Mouse (Mus musculus) MEL (cell line): Measurements from ENCODE around the gene Gm28557. TPM values are rescaled to one million over a fixed set of nuclear protein-coding genes. Genes with fewer than 3 reads are reported as not detected.

ENCODE experiments used
- DNase-seq: peaks from one replicate; pipeline ENCODE4 v3.0.0; 2011; ENCODE audit warnings: low read depth, low spot score
- H3K27ac ChIP-seq: 2 replicates; pipeline ENCODE4 v1.5.1; 2012; ENCODE audit warnings: low read depth, mild to moderate bottlenecking, control low read depth, low read length, moderate library complexity; ENCODE audit not compliant: control insufficient read depth
- H3K27me3 ChIP-seq, 2 experiments: fragments of 150-350 bp in 1 of 2; sonication (generic) in 1 of 2; 2 replicates each; pipeline ENCODE4 v1.6.1; 2012; ENCODE audit warnings: low read length in 2 of 2, mild to moderate bottlenecking in 2 of 2, improper control_type of control experiment in 1 of 2, moderate library complexity in 1 of 2; ENCODE audit not compliant: insufficient read depth in 2 of 2, control insufficient read depth in 1 of 2
- H3K36me3 ChIP-seq, 2 experiments: 2 replicates each; pipeline ENCODE4 v1.6.1; 2012 to 2014; ENCODE audit warnings: low read length in 2 of 2, improper control_type of control experiment in 1 of 2, inconsistent platforms in 1 of 2, mild to moderate bottlenecking in 1 of 2; ENCODE audit not compliant: insufficient read depth in 2 of 2, control insufficient read depth in 1 of 2
- H3K4me1 ChIP-seq, 2 experiments: fragments of 150-350 bp in 1 of 2; sonication (generic) in 1 of 2; 2 replicates each; pipeline ENCODE4 v1.6.1; 2012; ENCODE audit warnings: low read length in 2 of 2, improper control_type of control experiment in 1 of 2, mild to moderate bottlenecking in 1 of 2; ENCODE audit not compliant: insufficient read depth in 2 of 2, control insufficient read depth in 1 of 2
- H3K4me3 ChIP-seq, 2 experiments: fragments of 150-350 bp in 1 of 2; sonication (generic) in 1 of 2; 2 replicates each; pipeline ENCODE4 v1.5.1; 2012; ENCODE audit warnings: low read depth in 2 of 2, low read length in 2 of 2, mild to moderate bottlenecking in 2 of 2, moderate library complexity in 2 of 2, control low read depth in 1 of 2, improper control_type of control experiment in 1 of 2; ENCODE audit not compliant: control insufficient read depth in 1 of 2, insufficient read depth in 1 of 2
- H3K79me2 ChIP-seq: 2 replicates; pipeline ENCODE4 v1.6.1; 2012; ENCODE audit warnings: mild to moderate bottlenecking, low read length, moderate library complexity; ENCODE audit not compliant: control insufficient read depth, poor library complexity, insufficient read depth
- H3K9ac ChIP-seq: 2 replicates; pipeline ENCODE4 v1.6.1; 2012; ENCODE audit warnings: low read depth, mild to moderate bottlenecking, control low read depth, low read length, moderate library complexity; ENCODE audit not compliant: control insufficient read depth, poor library complexity, severe bottlenecking
- H3K9me3 ChIP-seq: fragments of 150-350 bp; sonication (generic); replicated peaks from 2 replicates; pipeline ENCODE4 v1.6.1; 2012; ENCODE audit warnings: mild to moderate bottlenecking, low read length, improper control_type of control experiment, moderate library complexity; ENCODE audit not compliant: insufficient read depth
- BHLHE40 ChIP-seq: IDR thresholded peaks from 2 replicates; pipeline ENCODE4 v1.6.1; 2012; ENCODE audit warnings: low read depth, mild to moderate bottlenecking, inconsistent platforms, low read length, improper control_type of control experiment, borderline replicate concordance
- E2F4 ChIP-seq: IDR thresholded peaks from 2 replicates; pipeline ENCODE4 v1.6.1; 2011; ENCODE audit warnings: low read depth, low read length, improper control_type of control experiment, borderline replicate concordance
- EP300 ChIP-seq, 2 experiments: IDR thresholded peaks; 2 replicates each; pipeline ENCODE4 v1.6.1; 2011; ENCODE audit warnings: improper control_type of control experiment in 2 of 2, low read length in 2 of 2, low read depth in 1 of 2, mild to moderate bottlenecking in 1 of 2
- ETS1 ChIP-seq: IDR thresholded peaks from 2 replicates; pipeline ENCODE4 v1.6.1; 2012; ENCODE audit warnings: low read depth, mild to moderate bottlenecking, inconsistent platforms, low read length, improper control_type of control experiment, moderate library complexity
- GABPA ChIP-seq: IDR thresholded peaks from 2 replicates; pipeline ENCODE4 v1.6.1; 2012; ENCODE audit warnings: low read depth, mild to moderate bottlenecking, inconsistent platforms, low read length, improper control_type of control experiment, moderate library complexity
- GATA1 ChIP-seq: IDR thresholded peaks from 2 replicates; pipeline ENCODE4 v1.6.1; 2011; ENCODE audit warnings: low read depth, low read length, improper control_type of control experiment
- HCFC1 ChIP-seq: IDR thresholded peaks from 2 replicates; pipeline ENCODE4 v1.6.1; 2012; ENCODE audit warnings: low read depth, mild to moderate bottlenecking, inconsistent platforms, low read length, improper control_type of control experiment, moderate library complexity
- JUND ChIP-seq: IDR thresholded peaks from 2 replicates; pipeline ENCODE4 v1.6.1; 2011; ENCODE audit warnings: low read depth, mild to moderate bottlenecking, improper control_type of control experiment, low read length
- KAT2A ChIP-seq: conservative IDR thresholded peaks from 2 replicates; pipeline ENCODE4 v1.6.1; 2012; ENCODE audit warnings: low read depth, low read length, improper control_type of control experiment, inconsistent platforms
- MAFK ChIP-seq: IDR thresholded peaks from 2 replicates; pipeline ENCODE4 v1.6.1; 2011; ENCODE audit warnings: low read depth, mild to moderate bottlenecking, low read length, improper control_type of control experiment, borderline replicate concordance
- MAX ChIP-seq: IDR thresholded peaks from 2 replicates; pipeline ENCODE4 v1.6.1; 2011; ENCODE audit warnings: low read length, improper control_type of control experiment
- MAZ ChIP-seq: IDR thresholded peaks from 2 replicates; pipeline ENCODE4 v1.6.1; 2012; ENCODE audit warnings: low read depth, mild to moderate bottlenecking, inconsistent platforms, low read length, improper control_type of control experiment
- MEF2A ChIP-seq: IDR thresholded peaks from 2 replicates; pipeline ENCODE4 v1.6.1; 2014; ENCODE audit warnings: low read depth, mild to moderate bottlenecking, inconsistent platforms, low read length, improper control_type of control experiment; ENCODE audit not compliant: poor library complexity, insufficient replicate concordance, severe bottlenecking; ENCODE audit errors: extremely low read depth
- MXI1 ChIP-seq: IDR thresholded peaks from 2 replicates; pipeline ENCODE4 v1.6.1; 2011; ENCODE audit warnings: mild to moderate bottlenecking, low read depth, low read length, improper control_type of control experiment
- MYC ChIP-seq: IDR thresholded peaks from 2 replicates; pipeline ENCODE4 v1.6.1; 2011; ENCODE audit warnings: low read depth, mild to moderate bottlenecking, low read length, improper control_type of control experiment, moderate library complexity
- NRF1 ChIP-seq: IDR thresholded peaks from 2 replicates; pipeline ENCODE4 v1.6.1; 2014; ENCODE audit warnings: low read depth, mild to moderate bottlenecking, inconsistent platforms, low read length, improper control_type of control experiment, moderate library complexity; ENCODE audit not compliant: poor library complexity, insufficient read depth, severe bottlenecking
- POLR2A ChIP-seq, 2 experiments: IDR thresholded peaks; 2 replicates each; pipeline ENCODE4 v1.6.1; 2011 to 2012; ENCODE audit warnings: low read length in 2 of 2, mild to moderate bottlenecking in 2 of 2, control low read depth in 1 of 2, improper control_type of control experiment in 1 of 2, low read depth in 1 of 2, moderate library complexity in 1 of 2; ENCODE audit not compliant: control insufficient read depth in 1 of 2, insufficient read depth in 1 of 2, poor library complexity in 1 of 2
- POLR2AphosphoS2 ChIP-seq: IDR thresholded peaks from 2 replicates; pipeline ENCODE4 v1.6.1; 2011; ENCODE audit warnings: low read length, improper control_type of control experiment
- RAD21 ChIP-seq: IDR thresholded peaks from 2 replicates; pipeline ENCODE4 v1.6.1; 2011; ENCODE audit warnings: mild to moderate bottlenecking, low read depth, low read length, improper control_type of control experiment
- SMC3 ChIP-seq: IDR thresholded peaks from 2 replicates; pipeline ENCODE4 v1.6.1; 2011; ENCODE audit warnings: low read depth, low read length, improper control_type of control experiment
- TAL1 ChIP-seq: IDR thresholded peaks from 2 replicates; pipeline ENCODE4 v1.6.1; 2012; ENCODE audit warnings: mild to moderate bottlenecking, inconsistent platforms, low read length, moderate library complexity, mixed read lengths
- TCF12 ChIP-seq: IDR thresholded peaks from 2 replicates; pipeline ENCODE4 v1.6.1; 2014; ENCODE audit warnings: low read depth, mild to moderate bottlenecking, inconsistent platforms, low read length, improper control_type of control experiment, moderate library complexity
- UBTF ChIP-seq: IDR thresholded peaks from 2 replicates; pipeline ENCODE4 v1.6.1; 2012; ENCODE audit warnings: low read depth, mild to moderate bottlenecking, inconsistent platforms, low read length, improper control_type of control experiment, moderate library complexity, borderline replicate concordance; ENCODE audit not compliant: insufficient read depth
- USF1 ChIP-seq: IDR thresholded peaks from 2 replicates; pipeline ENCODE4 v1.6.1; 2014; ENCODE audit warnings: low read depth, mild to moderate bottlenecking, inconsistent platforms, low read length, improper control_type of control experiment, moderate library complexity
- USF2 ChIP-seq, 2 experiments: IDR thresholded peaks; 2 replicates each; pipeline ENCODE4 v1.6.1; 2011 to 2012; ENCODE audit warnings: improper control_type of control experiment in 2 of 2, low read length in 2 of 2, borderline replicate concordance in 1 of 2, inconsistent platforms in 1 of 2, low read depth in 1 of 2, mild to moderate bottlenecking in 1 of 2; ENCODE audit not compliant: insufficient read depth in 1 of 2
- ZC3H11A ChIP-seq: IDR thresholded peaks from 2 replicates; pipeline ENCODE4 v1.6.1; 2012; ENCODE audit warnings: low read depth, mild to moderate bottlenecking, inconsistent platforms, low read length, improper control_type of control experiment
- ZKSCAN1 ChIP-seq: IDR thresholded peaks from 2 replicates; pipeline ENCODE4 v1.6.1; 2012; ENCODE audit warnings: low read depth, mild to moderate bottlenecking, inconsistent platforms, low read length, improper control_type of control experiment, moderate library complexity
- ZNF384 ChIP-seq: IDR thresholded peaks from 2 replicates; pipeline ENCODE4 v1.6.1; 2012; ENCODE audit warnings: low read depth, mild to moderate bottlenecking, inconsistent platforms, low read length, improper control_type of control experiment
- polyA plus RNA-seq, 2 experiments: library from polyadenylated mRNA; stranded (reverse) in 1 of 2; unstranded in 1 of 2; fragments of >175 nt in 1 of 2; fragments of >200 nt in 1 of 2; gene quantifications; 2 replicates each; pipeline versions ENCODE4 v1.2.1 to v1.2.4; 2012; ENCODE audit warnings: low replicate concordance in 2 of 2, low read depth in 1 of 2; ENCODE audit not compliant: insufficient read length in 2 of 2, insufficient read depth in 1 of 2, missing spikeins in 1 of 2
- total RNA-seq: library from RNA; depleted of rRNA; stranded (reverse); fragments of 300-350 nt; gene quantifications from 2 replicates; pipeline ENCODE4 v1.2.3, GENCODE M21; 2012

Gene Gm28557
- total and polyA plus RNA-seq, 3 experiments, result 2.1 to 2.9 TPM; not detected in 1

DNA sequence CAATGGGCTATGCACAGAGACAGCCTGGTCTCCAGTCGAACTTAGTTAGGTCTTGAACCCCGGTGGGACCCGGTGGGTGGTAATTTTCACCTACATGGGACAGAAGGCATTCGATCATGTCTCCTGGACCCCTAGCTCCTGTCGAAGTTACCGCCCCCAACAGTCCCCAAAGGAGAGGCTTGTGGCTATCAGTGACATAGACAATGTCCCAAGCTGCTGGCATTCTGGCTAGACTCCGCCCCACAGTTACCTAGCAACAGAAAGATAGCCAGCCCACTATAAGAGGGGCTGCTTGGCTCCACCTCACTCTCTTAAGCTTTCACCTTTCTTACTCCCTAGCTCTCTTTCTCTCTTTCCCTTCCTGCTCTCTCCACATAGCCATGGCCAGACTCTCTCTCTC lies 46.0 kb downstream of the Gm28557 start:
- peaks cover 0 to 5% of the 10 kb centered on the region in 2 experiments; a peak in 1 of 4 replicates for H3K4me1 ChIP-seq
- H3K27me3 ChIP-seq, result no peaks in the 10 kb centered on the region
- H3K79me2 ChIP-seq, result no peaks in the 10 kb centered on the region
- DNase-seq, result no peak
- peaks cover 0 to 3% of the 10 kb centered on the region in 2 experiments; a peak in 1 of 4 replicates for H3K36me3 ChIP-seq
- H3K27ac ChIP-seq, result no peak overlapping the region
- no peaks in the 10 kb centered on the region for H3K9me3 ChIP-seq
- H3K9ac ChIP-seq, result no peak overlapping the region
- no peak overlapping the region for H3K4me3 ChIP-seq
- TF ChIP-seq MAZ (no peak), POLR2A (IDR thresholded peaks at IDR 0.05; ENCODE audit: control insufficient read depth in 1 of 2, insufficient read depth in 1 of 2, low read depth in 1 of 2, low read length in 2 of 2, poor library complexity in 1 of 2) (no peak), SMC3 (no peak), USF1 (no peak)

GRCm38 (mm10) chr13:67060786-67061358 lies 47.5 kb downstream of the Gm28557 start, which contains the start of gene Zfp712:
Zfp712 (minus strand) TSS chr13:67061170.
- Histone ChIP-seq H3K27me3 (no peaks in the 10 kb centered on the region), H3K9me3 (no peaks in the 10 kb centered on the region), H3K36me3 (peaks cover 0 to 3% of the 10 kb centered on the region in 2 experiments; a peak in 1 of 4 replicates), H3K9ac (peak within 1 kb of the TSS; percentile 78), H3K27ac (peak within 1 kb of the TSS; percentile 80), H3K79me2 (no peaks in the 10 kb centered on the region), H3K4me3 (peak within 1 kb of the TSS; percentile 84 to 99), H3K4me1 (peaks cover 0 to 5% of the 10 kb centered on the region in 2 experiments; a peak in 1 of 4 replicates)
- peak; percentile 96 for DNase-seq
- TF ChIP-seq MAX, result peak; percentile 69; the same call in 1 of the 2 replicates
- TF ChIP-seq ZC3H11A, result no peak
- TF ChIP-seq TCF12, result 0 out of 2 replicates have a peak, but pooled peaks have one; percentile 17
- peak; percentile 28; the same call in 1 of the 2 replicates for TF ChIP-seq POLR2AphosphoS2
- TF ChIP-seq GATA1, result no peak
- no peak for TF ChIP-seq JUND
- TF ChIP-seq E2F4, result no peak
- TF ChIP-seq EP300 (IDR thresholded peaks at IDR 0.05; ENCODE audit: low read depth in 1 of 2, low read length in 2 of 2), result 0 out of 4 replicates have a peak, but pooled peaks of 1 of the 2 experiments have one; percentile 25
- TF ChIP-seq RAD21, result no peak
- TF ChIP-seq KAT2A, result peak; percentile 82
- no peak for TF ChIP-seq MAZ
- TF ChIP-seq MYC, result no peak; the same call in 1 of the 2 replicates
- TF ChIP-seq USF2 (IDR thresholded peaks at IDR 0.05; ENCODE audit: borderline replicate concordance in 1 of 2, insufficient read depth in 1 of 2, low read depth in 1 of 2, low read length in 2 of 2), result no peak
- TF ChIP-seq GABPA, result no peak
- TF ChIP-seq HCFC1, result peak; percentile 98
- TF ChIP-seq UBTF, result no peak
- no peak; the same call in 1 of the 2 replicates for TF ChIP-seq SMC3
- TF ChIP-seq ZNF384, result no peak
- TF ChIP-seq MEF2A, result no peak
- TF ChIP-seq POLR2A (IDR thresholded peaks at IDR 0.05; ENCODE audit: control insufficient read depth in 1 of 2, insufficient read depth in 1 of 2, low read depth in 1 of 2, low read length in 2 of 2, poor library complexity in 1 of 2), result peak; percentile 37 to 52; a peak in 1 of 4 replicates
- peak; percentile 88 for TF ChIP-seq MXI1
- TF ChIP-seq ZKSCAN1, result 0 out of 2 replicates have a peak, but pooled peaks have one; percentile 19
- no peak for TF ChIP-seq USF1
- TF ChIP-seq ETS1, result peak; percentile 48
- no peak for TF ChIP-seq MAFK
- TF ChIP-seq TAL1, result no peak
- peak; percentile 56; the same call in 1 of the 2 replicates for TF ChIP-seq NRF1
- no peak for TF ChIP-seq BHLHE40
